Mouse (Mus musculus): ENCODE data around the gene Wdr47. TPM values are rescaled to one million over a fixed set of nuclear protein-coding genes. Genes with fewer than 3 reads are reported as not detected.
"Not testable (repeated sequence)": the region's sequence is repeated elsewhere in the genome, so short reads cannot be mapped to it uniquely, and the experiment has no call there.

Gene Wdr47
- 100 to 1,000 TPM; 131 to 147 TPM for total RNA-seq (2021)
- long read RNA-seq, experiment 1, full-length matches to known transcripts, result 70 of 126 reads
- long read RNA-seq, experiment 1, partial matches to known transcripts, result 11 of 126 reads
- long read RNA-seq, experiment 1, other reads (novel, unspliced or antisense), result 45 of 126 reads
- long read RNA-seq, experiment 2, full-length matches to known transcripts, result 45 of 86 reads
- long read RNA-seq, experiment 2, partial matches to known transcripts, result 16 of 86 reads
- long read RNA-seq, experiment 2, other reads (novel, unspliced or antisense), result 25 of 86 reads

DNA sequence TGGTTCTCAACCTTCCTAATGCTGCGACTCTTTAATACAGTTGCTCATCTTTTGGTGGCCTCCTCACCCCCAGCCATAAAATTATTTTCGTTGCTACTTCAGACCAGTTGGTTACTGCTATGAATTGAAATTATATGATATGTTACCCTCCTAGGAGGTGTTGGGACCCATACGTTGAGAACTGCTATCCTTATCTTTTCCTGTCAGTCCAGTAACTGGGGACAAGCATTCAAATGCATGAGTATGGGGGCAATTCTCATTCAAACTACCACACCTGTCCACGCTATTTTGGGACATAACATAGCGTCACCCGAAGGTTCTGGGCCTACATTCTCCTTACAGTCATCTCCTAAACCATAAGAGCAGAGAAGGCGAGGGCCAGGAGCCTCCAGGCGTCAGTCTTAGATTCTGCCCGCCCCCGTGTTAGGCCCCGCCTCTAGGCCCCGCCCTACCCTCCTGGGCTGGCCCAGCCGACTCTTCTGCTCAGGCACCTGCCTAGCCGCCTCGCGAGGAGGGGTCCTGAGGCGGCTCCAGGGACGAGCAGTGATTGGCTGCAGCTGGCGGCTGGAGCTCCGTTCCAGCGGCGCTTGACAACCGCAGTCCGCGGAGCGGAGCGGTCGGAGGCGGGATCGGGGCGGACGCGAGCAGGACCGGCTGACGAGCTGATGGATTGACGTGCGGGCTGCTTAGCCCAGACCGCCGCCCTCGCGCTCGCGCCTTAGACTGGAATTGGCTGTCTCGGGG, at the start of gene Wdr47:
Wdr47 (plus strand) TSS at position 494 of the 744 bp plus-strand sequence.
- peak; percentile 96 to 97 for DNase-seq (ENCODE audit: low spot score in 2 of 2)
- intact Hi-C loops (cut with DNase I), result no loop called here

DNA sequence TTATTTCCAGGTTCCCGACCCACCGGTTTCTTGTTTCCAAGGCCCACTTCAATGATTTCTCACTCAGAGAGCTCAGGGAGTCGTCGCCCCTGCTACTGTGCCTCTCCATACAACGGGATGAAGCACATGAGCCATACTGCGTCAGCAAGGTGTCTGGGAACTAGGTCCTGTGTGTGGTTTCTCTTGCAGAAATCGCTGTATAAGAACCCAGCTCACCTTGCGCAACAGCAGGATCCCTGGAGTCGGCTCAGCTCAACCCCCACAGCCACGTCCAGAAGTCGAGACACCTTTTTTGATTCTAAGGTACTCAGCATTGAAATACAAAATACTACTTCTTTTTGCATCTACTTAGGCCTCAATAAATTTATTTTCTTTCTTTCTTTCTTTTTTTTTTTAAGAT, 48.8 kb upstream of the Wdr47 start:
- no peak for DNase-seq (ENCODE audit: low spot score in 2 of 2)
- intact Hi-C loops (cut with DNase I), result no loop called here

DNA sequence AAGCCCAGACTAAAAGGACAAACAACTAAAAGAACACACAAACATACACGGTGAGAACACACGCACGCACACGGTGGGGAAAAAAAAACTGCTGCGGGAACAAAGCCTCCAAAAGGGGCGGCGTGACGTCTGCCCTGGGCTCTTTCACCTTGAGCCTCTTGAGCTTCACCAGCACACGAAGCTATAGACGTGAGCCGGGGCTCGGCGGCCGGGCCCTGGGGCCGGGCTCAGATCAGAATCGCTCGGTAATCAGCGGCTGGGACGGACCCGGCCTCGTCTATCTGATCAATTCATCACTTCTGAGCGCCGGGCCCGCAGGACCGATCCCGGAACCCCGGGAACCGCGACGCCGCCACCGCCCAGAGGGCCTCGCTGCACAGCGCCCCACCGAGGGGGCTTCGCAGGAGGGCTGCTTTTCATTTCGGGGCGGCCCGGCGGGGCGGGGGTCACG, 36.9 kb upstream of the Wdr47 start:
- intact Hi-C loops (cut with DNase I), result no loop called here
- peak in 1 of 2 experiments; percentile 39 for DNase-seq (ENCODE audit: low spot score in 2 of 2)

DNA sequence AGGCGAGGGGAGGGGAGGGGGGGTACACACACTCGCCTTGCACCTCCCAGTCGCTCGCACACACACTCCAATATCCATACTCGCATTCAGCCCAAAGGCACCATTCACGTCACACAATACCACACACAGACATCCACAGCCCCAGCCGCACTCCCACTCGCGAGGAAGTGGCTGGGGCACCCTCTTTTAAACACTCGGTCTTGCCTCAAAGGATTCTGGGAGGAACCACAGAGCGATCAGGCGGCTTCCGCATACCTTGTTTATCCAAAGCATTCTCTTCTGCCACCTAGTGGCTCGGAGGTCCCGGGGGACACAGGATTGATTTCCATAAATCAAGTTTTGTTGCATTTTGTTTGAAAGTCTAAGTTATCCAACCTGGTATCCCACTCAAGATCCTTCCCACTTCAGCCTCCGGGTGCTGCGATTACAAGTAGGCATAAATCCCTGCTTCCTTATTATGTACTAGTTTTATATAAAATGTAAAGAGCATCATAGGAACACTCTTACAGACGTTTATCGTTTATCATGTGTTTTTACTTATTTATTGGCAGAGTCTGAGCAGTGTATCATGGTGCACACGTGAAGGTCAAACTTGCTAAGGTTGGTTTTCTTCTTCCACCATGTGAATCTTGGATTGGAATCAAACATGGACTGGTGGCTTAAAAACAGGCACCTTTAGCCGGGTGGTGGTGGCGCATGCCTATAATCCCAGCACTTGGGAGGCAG, 36.3 kb upstream of the Wdr47 start:
- peak; percentile 96 to 97 for DNase-seq (ENCODE audit: low spot score in 2 of 2)
- intact Hi-C loops (cut with DNase I), result no loop called here

DNA sequence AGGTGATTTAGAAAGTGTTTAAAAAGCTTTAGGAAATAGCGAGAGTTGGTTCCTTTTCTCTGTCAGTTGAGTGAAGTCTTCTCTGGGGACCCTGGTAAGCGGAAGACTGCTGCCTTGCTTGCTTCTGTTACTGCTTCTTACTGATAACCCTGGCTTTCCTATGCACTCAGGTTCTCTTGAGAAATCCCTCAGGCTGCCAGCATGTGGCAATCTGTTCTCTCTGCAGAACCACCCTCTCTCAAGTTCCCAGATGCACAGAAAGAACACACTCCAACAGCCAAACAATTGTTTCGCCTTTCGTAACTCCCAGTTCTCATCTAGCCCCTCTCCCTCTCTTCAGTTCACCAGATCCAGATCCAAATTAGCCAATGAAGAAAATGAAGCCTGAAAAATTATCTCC, 33.2 kb upstream of the Wdr47 start:
- DNase-seq (ENCODE audit: low spot score in 2 of 2), result no peak
- intact Hi-C loops (cut with DNase I), result no loop called here

DNA sequence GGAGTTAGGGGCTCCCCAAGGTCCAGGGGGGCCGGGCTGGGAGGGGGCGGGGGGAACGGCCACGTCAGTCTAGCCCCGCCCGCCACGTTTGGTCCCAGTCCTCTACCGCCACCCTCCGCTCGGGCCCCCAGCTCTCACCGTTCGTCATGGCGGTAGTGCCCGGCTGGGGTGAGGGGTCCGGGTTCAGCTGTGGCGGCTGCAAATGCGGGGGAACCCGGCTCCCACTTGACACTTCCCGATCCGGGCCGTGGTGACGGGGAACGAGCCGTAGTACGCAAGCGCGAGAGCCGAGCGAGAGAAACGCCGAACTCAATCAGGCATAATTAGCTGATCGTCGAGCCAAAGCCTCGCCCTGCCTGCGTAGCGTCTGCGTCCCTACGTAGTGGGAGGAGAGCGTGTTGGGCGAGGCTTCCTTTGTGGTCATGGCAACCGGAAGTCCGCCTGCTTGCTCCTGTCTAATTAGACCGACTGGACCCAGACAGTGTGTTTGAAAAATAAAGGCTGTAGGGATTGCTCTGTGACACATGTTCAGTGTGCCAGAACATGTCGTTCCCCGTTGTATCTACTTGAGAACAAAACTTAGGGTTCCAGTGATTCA, 28.8 kb upstream of the Wdr47 start, which contains the start of gene Tmem167b:
Tmem167b (minus strand) TSS at position 334 of the 598 bp plus-strand sequence.
- DNase-seq (ENCODE audit: low spot score in 2 of 2), result peak; percentile 98
- intact Hi-C loops (cut with DNase I), result loop anchor here (5.0 kb wide), 1 partner anchor 160 kb away; no protein-coding TSS in a partner anchor

DNA sequence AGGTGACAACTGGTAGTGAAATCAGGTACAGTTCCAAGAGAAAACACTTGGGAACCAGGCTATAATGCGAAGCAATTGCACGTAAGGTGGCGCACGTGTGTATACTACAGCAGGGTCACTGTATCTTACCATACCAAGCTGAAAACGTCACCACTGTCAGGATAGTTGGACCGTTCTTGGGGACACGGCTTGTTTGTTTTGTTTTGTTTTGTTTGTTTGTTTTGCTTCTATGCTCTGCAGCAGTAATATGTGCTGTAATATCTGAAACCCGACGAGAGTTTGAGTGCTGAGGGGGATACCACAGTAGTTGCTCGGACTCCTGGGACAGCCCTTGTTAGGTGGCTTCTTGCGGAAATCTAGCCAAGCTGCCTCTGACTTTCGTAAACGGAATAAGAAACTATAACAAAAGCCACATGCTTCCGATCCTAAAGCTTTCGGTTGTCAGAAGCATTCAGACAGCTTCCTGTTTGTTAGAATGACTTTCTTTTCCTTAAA, 28.3 kb upstream of the Wdr47 start:
- intact Hi-C loops (cut with DNase I), result loop anchor here (5.0 kb wide), 1 partner anchor 161 kb away; no protein-coding TSS in a partner anchor
- peak in 1 of 2 experiments; percentile 43 for DNase-seq (ENCODE audit: low spot score in 2 of 2)

DNA sequence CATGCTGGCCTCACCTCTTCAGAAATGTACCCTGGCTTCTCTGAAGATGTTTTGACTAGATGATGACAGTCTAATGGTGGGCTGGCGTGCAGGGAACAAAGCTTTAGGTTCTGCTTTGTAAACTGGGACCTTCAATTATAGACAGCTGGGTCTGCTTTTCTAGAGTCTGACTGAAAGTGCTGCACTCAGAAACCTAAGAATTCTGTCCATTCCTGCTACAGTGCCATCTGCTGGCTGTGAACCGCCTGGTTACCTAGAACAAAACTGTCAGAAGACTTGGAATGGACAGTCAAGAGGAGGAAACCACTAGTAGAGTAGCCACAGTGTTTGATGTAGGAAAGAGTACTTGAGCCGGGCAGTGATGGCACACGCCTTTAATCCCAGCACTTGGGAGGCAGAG, 27.8 kb upstream of the Wdr47 start:
- DNase-seq (ENCODE audit: low spot score in 2 of 2), result peak; percentile 85 to 86
- intact Hi-C loops (cut with DNase I), result loop anchor here (5.0 kb wide), 1 partner anchor 161 kb away; no protein-coding TSS in a partner anchor

DNA sequence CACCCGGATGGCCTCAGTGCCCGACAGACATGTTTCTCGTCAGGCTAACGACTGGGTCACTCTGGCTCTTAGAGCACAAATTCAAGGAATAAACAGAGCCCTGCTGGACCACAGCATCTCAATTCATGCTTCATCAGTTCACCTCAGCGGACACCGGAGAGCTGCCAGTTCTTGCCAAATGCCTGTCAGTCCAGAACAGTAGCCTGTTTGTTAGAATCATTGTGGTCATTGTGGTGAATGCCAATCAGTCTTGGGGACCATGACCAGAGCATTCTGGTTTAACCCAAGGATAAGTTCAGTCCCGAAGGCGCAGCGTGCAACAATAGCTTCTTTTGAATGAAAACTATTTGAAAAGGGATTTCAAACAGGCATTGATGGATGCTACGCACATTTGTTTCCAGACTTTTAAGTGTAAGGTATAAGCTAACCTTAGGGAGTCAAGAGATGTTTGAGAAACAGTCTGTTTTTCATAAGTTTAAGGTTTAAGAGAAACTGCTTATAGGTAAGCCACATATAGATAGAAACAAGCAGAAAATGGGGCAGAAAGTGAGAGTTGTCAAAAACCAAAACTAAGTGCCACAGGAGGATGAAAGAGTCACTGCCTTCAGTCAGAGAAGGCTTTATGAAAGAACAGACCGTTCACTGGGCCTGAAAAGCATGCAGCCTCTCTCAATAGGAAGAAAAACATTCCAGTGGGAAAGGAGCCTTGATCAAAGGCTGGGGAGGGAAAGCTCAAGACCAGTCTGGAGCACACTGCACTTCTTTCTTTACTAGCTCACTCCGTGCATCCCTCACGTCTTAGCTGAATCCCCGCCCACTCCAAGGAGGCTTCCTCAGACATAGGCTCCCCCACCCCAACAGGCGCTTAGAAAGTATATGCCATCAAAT, 22.8 kb upstream of the Wdr47 start:
- peak; percentile 26 to 66 for DNase-seq (ENCODE audit: low spot score in 2 of 2)
- intact Hi-C loops (cut with DNase I), result no loop called here

DNA sequence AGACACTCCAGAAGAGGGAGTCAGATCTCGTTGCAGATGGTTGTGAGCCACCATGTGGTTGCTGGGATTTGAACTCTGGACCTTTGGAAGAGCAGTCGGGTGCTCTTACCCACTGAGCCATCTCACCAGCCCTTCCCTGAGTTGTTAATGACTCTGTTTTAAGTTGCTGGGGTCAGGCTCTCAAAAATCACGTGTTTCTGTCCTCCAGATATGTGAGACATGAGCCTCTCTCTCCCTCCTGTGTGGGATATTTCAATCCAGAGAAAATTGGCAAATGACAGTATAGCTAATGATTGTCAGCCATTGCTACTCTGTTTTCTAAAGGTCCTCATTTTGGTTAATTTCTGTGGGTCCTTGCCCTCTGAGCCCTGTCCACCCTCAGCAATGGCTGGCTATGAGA, 21.4 kb upstream of the Wdr47 start:
- DNase-seq (ENCODE audit: low spot score in 2 of 2); intact Hi-C loops (cut with DNase I): not testable (repeated sequence)

DNA sequence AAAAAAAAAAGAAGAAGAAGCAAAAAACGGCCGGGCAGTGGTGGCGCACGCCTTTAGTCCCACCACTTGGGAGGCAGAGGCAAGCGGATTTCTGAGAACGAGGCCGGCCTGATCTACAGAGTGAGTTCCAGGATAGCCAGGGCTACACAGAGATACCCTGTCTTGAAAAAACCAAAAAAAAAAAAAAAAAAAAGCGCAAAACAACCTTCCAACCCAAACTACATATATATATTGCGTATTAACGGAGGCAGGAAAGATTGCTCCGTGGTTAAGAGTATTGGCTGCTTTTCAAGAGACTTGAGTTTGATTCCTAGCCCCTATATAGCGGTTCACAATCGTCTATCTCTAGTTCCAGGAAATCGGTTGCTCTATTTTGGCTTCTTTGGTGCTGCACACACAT, 20.3 kb upstream of the Wdr47 start:
- DNase-seq (ENCODE audit: low spot score in 2 of 2), result no peak
- intact Hi-C loops (cut with DNase I), result no loop called here

DNA sequence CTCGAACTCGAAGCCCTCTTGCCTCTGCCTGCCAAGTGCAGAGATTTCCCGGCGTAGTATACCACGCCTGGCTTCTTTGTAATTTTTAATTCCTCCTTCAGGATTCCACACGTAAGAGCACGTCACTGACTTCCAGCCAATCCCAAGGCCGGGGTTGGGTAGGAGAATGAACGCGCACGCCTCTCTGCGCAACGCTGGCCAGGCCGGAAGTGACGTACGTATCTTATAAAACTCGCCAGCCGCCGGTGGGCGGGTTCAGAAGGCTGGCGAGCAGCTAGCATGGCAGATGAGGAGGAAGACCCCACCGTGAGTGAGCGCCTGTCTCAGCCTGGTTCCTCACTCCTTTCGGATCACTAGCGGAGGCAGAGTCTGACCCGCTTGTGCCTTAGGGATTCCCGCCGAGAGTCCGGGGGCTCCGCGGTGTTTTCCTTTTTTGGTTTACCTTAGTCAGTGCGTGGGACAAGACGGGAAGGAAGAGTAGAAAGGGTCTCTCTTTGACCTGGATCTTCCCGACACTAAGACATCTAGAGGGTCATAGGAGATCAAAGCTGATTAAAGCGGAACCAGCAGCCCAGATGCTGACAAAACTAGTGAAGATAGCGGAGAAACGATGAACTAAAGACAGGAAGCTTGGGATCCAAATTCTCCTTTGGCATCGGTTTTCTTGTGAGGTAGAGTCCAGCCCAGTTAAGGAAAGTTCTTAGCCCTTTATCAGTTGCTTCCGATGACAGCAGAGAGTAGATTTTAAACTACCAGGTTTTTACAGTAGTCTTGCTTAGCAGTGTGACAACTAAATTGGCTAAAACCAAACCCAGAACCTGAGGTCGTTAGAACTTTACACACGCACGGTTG, 19.4 kb upstream of the Wdr47 start, which contains the start of gene Taf13:
Taf13 (plus strand) TSS at position 256 of the 852 bp plus-strand sequence.
- intact Hi-C loops (cut with DNase I), result no loop called here
- DNase-seq (ENCODE audit: low spot score in 2 of 2), result peak; percentile 97 to 98

DNA sequence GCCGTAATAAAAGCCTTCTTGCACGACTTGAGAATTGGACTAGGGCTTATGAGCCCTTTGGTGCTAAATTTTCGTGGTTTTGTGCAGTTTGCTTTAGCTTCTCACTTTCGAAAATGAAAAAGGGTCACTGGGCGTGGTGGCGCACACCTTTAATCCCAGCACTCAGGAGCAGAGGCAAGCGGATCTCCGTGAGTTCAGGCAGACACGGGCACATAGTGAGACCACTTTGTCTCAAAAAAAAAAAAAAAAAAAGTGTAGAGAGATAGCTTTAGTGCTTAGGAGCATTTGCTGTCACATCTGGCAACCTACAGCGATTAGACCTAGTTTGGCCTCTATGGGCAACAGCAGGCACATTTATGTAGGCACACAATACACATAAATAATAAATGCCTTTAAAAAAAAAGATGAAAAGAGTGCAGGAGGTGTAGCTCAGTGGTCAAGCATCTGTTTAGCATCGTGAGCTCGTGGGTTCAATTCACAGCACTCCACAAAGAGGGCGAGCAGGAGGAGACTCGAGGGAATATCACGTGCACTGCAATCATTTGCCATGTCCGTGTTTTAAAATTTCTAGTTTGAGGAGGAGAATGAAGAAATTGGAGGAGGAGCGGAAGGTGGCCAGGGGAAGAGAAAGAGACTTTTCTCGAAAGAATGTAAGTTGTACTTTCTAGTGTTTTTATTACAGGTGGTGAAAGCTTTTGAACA, 18.6 kb upstream of the Wdr47 start:
- DNase-seq (ENCODE audit: low spot score in 2 of 2), result no peak
- intact Hi-C loops (cut with DNase I), result no loop called here

DNA sequence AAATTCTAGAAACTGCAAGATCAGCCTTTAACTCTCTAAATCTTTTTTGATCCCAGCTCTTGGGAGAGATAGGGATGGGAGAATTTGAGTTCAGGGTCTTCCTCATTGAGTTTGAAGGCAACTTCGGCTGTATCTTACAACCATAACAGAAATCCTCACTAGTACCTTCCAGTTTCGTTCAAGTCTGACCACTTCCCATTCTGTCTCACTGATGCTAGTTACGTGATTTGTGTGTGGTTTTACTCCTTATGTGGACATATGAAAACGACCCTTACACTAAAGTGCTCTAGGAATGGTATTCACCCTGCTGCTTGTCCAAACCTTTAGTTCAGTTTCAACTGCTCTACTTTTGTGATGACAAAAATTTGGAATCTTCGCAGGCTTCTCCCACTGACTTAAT, 17.1 kb upstream of the Wdr47 start:
- intact Hi-C loops (cut with DNase I), result no loop called here
- no peak for DNase-seq (ENCODE audit: low spot score in 2 of 2)

DNA sequence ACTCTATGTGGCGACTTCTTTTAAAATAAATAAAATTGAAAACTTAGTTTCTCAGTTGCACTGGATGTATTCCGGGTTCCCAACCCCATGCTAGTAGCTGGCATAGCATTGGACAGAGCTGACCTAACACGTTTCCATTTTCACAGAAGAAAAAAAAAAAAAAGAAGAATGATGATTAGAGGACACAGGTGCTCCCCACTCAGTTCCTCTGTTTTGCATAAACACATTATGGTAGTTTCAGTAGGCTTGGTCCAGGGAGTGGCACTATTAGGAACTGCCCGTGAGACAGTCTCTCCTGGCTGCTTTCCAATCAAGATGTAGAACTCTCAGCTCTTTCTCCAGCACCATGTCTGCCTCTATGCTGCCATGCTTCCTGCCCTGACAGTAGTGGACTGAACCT, 6.5 kb upstream of the Wdr47 start:
- intact Hi-C loops (cut with DNase I), result no loop called here
- no peak for DNase-seq (ENCODE audit: low spot score in 2 of 2)

DNA sequence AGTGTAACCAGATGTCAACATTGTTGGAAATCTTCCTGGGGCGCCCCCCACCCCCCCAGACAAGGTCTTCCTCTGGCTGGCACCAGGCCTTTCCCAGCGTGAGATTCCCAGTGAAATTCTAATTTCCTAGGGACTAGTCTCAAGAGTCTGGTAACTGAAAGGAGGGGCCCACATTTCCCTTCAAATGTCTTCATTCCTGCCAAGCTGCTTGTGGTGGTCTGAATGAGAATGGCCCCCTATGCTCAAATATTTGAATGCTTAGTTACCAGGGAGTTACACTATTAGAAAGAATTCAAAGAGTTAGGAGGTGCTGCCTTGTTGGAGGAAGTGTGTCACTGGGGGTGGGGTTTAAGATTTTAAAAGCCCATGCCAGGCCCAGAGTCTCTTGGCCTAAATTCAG, 2.6 kb upstream of the Wdr47 start:
- intact Hi-C loops (cut with DNase I), result no loop called here
- DNase-seq (ENCODE audit: low spot score in 2 of 2), result no peak
